Mouse (Mus musculus) embryonic stem cell, embryonic (primary cell): ENCODE data around the gene Slc38a9.
"Not testable (repeated sequence)": the region's sequence is repeated elsewhere in the genome, so short reads cannot be mapped to it uniquely, and the experiment has no call there.

Experiments used
- CTCF ChIA-PET, 4 experiments: fragments of 300-600 bp in 2 of 4; fragments of 350-600 bp in 2 of 4; sonication (Branson Sonifier 250); formaldehyde crosslinking; loops; one replicate each; lab custom pipeline; 2022; ENCODE audit warnings: inconsistent platforms in 2 of 4; lab: Charles Lee
- POLR2A ChIA-PET, 4 experiments: fragments of 300-600 bp in 2 of 4; fragments of 350-600 bp in 2 of 4; sonication (Branson Sonifier 250); formaldehyde crosslinking; loops; one replicate each; lab custom pipeline; 2022; ENCODE audit warnings: antibody characterized with exemption in 4 of 4, inconsistent platforms in 1 of 4; lab: Charles Lee

The Slc38a9 gene

GRCm38 (mm10) chr13:112671708-112672107, 11.2 kb downstream of the Slc38a9 start:
- ChIA-PET CTCF (interaction anchor here in 1 of 4 experiments (0.9 to 1.2 kb wide), 2 partner anchors 298 to 366 kb away, joined by 3 to 4 read pairs; no protein-coding TSS in a partner anchor), POLR2A (no interaction called here)

DNA sequence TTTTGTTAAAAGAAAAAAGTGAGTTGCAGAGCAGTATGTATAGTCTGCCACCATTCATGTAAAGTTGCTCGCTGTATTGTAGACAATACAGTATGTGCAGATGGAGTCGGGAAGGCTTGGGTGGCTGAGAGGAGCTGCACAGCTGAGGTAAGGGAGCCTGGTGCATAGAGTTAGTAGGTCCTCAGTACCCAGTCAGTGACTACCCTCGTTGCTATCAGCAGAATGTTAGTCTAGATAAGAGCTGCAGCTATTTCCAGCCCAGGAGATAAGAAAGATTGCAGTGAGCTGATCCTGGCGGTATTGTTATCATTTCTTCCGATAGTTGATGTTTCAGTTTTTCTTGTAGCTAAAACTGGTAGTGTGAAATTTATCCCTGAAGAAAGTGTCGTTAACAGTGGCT, 12.2 kb downstream of the Slc38a9 start:
- CTCF ChIA-PET = interaction anchor here (0.6 to 2.7 kb wide), 10 partner anchors 168 to 365 kb away, joined by 3 to 32 read pairs (median 6); partner anchors contain the start of gene Cdc20b (in 1 of the 4)
- POLR2A ChIA-PET = interaction anchor here in 3 of 4 experiments (0.6 to 1.3 kb wide), 5 partner anchors 9 to 254 kb away, joined by 3 to 5 read pairs (median 3); partner anchors contain the start of gene Slc38a9 (in 1 of the 3)

DNA sequence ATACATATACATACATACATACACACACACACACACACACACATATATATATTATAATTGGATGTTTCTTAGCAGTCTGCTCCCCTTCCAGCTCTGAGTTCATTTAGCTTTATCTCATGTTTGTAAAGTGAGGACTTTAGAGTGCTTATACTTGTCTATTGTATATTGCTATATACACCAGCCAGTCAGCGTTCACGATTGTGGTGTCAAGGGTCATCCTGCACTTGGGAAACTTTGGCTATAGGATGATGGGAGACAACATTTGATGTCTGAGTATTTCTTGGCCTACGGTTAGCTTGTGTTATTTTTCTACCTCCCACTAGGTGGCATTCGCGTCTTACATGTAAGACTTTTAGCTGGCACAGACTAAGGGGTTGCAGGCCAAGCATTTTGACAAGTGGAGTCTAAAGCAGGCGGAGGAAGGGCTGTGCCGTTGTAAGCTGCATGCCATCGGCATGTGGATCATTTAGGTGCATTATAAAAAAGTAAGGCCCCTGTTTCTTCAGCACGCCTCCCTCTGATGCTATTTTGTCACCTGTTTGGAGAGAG, 13.4 kb downstream of the Slc38a9 start:
- ChIA-PET POLR2A (interaction anchor here (0.6 to 1.9 kb wide), 13 partner anchors 14 to 362 kb away, joined by 3 to 6 read pairs (median 4); partner anchors contain the start of gene Slc38a9 (in 1 of the 4)), CTCF (interaction anchor here (0.6 to 2.7 kb wide), 59 partner anchors 9 to 583 kb away, joined by 3 to 32 read pairs (median 4); partner anchors contain the start of genes Cdc20b (in 1 of the 4), Dhx29 (in 1 of the 4), Gpx8 (in 1 of the 4) and Mcidas (in 1 of the 4))

- CTCF ChIA-PET = interaction anchor here (0.6 to 1.2 kb wide), 15 partner anchors 13 to 490 kb away, joined by 3 to 6 read pairs (median 3); no protein-coding TSS in a partner anchor
- POLR2A ChIA-PET = interaction anchor here in 2 of 4 experiments (0.8 to 1.4 kb wide), 6 partner anchors 12 to 178 kb away, joined by 3 to 6 read pairs (median 4); partner anchors contain the start of genes Plpp1 (in 1 of the 2) and Slc38a9 (in 1 of the 2)
Observed at GRCm38 (mm10) chr13:112678154-112678553, 17.6 kb downstream of the Slc38a9 start.

GRCm38 (mm10) chr13:112683312-112683711, 22.8 kb downstream of the Slc38a9 start:
- CTCF ChIA-PET = interaction anchor here in 1 of 4 experiments (0.7 kb wide), 1 partner anchor 9 kb away, joined by 3 read pairs; no protein-coding TSS in a partner anchor
- POLR2A ChIA-PET = interaction anchor here in 1 of 4 experiments (0.6 kb wide), 1 partner anchor 79 kb away, joined by 3 read pairs; no protein-coding TSS in a partner anchor

DNA sequence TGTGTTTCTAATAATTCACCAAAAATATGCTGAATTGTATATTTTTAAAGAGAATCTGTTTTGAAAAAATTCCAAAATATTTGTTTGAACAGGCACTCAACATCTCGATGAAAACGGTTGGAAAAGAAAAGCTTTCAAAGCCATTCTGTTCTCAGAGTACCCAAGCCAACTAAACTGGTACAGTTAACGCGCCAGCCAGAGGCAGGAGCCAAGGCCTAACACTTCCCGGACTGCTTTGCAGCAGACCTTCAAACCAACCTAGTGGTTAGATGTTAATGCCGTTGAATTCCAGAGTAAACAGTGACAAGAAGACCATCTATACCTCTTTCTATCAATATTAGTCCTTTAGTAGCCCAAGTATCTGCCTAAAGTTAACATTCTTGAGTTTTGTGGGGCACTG, 23.4 kb downstream of the Slc38a9 start:
- POLR2A ChIA-PET = no interaction called here
- CTCF ChIA-PET = no interaction called here

DNA sequence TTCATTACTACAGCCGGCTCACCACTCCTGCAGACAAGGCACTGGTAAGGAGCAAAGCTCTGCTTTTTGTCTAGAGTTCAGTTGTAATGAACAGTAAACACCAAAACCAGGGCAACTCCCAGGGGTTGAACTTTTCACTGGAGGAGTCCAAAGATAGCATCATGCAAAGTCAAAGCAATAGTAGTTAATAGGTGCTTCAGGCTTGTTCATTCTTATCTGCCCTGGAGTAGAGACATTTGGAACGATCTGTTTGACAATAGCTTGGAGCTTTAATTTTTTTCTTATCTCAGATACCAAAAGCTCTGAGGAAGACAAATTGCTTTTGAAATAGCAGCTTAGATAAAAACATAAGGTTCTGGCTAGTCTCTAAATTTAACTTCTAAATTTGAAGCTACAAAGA, 25.6 kb downstream of the Slc38a9 start:
- ChIA-PET POLR2A (interaction anchor here in 2 of 4 experiments (0.6 kb wide), 2 partner anchors 61 to 69 kb away, joined by 3 to 4 read pairs; no protein-coding TSS in a partner anchor), CTCF (no interaction called here)

DNA sequence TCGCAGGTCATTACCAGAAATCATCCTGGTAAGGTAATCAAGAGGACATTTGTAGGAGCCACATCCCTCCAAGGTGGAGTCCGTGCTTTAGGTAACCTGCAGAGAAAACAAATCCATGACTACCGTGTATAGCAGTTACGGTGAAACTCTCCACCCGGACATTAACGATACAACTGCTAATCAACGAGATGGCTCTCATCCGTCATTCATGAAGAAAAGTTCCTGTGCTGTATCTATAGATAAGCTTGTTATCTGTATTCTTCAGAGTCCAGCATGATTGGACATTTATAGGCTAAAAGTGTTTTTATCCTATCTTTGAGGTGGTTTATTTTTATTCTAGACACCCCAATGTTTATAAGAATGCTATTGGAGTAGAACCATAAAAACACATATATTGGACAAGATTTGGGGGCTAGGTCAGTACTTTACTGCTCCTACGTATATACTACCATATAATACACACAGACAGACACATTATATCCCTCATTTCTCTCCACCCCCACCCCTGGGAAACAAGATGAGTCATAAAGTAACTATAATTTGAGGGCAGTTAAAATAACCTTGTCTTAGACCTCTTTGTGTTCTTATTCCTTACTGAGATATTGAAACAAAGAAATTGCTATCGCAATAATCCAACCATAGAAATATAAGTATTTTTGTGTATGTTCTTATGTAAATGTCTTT, 32.5 kb downstream of the Slc38a9 start:
- ChIA-PET POLR2A (no interaction called here), CTCF (no interaction called here)

GRCm38 (mm10) chr13:112695526-112696240, 35.1 kb downstream of the Slc38a9 start:
- ChIA-PET POLR2A (no interaction called here), CTCF (interaction anchor here in 1 of 4 experiments (1.4 kb wide), 1 partner anchor 18 kb away, joined by 3 read pairs; no protein-coding TSS in a partner anchor)

DNA sequence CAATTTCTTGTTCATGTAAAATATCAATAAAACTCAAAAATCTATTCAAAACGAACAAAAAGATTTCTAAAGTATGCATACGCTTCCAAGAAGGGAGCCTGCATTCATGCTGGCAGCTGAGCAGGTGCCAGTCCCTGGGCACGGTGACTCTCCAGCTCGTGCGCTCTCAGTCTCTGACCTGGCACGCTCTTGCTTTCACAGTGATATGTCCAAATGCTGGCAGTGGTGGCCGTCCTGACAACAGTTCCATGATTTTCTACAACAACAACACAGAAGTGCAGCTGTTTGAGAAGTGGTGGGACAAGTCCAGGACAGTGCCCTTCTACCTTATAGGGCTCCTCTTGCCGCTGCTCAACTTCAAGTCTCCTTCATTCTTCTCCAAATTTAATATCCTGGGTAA, 40.7 kb downstream of the Slc38a9 start:
- CTCF ChIA-PET = no interaction called here
- POLR2A ChIA-PET = interaction anchor here in 1 of 4 experiments (1.1 kb wide), 1 partner anchor 117 kb away, joined by 3 read pairs; no protein-coding TSS in a partner anchor

DNA sequence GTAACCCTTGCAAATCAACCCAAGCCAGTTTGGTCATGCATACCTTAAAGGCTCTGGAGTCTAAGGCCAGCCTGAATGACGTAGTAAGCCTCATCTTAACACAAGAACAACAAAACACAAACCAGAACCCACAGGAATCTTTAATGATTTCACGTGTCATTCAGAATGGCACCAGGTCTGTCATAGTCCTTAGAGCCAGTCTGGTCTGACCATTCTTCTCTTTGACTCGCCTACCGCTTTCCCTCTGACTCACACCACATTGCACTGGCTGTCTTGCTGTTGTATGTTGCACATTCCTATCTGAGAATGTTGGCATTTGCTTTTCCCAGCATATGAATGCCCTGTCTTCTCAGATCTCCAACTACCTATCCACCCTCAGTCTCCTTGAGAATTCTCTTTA, 45.8 kb downstream of the Slc38a9 start:
- ChIA-PET CTCF (no interaction called here), POLR2A (no interaction called here)

DNA sequence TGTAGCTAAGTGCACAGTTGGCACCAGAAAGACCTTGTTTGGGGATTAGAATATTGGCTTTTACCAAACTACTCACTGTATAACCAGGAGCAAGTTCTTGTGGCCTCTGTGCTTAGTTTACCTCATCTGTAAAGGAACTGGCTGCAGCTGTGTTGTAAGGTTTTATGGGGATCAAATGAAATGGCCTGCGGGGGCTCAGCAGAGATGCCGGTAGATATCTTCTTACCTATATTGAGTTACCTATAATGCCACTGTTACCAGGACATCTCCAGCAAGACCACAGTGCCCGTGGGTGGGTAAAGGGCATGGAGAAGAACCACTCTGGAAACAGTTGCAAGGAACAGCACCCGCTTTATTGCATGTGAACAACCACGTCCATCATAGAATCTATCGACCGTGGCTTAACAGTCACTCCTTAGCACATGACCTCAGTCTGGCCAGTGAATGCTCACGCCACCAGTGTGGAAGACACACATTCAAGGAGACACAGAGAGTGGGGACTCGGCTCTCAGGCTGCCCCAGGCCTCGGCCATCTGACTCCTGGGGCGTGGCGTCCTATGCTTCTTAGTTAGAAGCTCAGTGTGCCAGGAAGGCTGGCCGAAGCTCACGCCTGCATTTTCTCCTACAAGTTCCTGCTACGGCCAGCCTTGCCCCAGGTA, 59.7 kb downstream of the Slc38a9 start:
- POLR2A ChIA-PET = interaction anchor here in 2 of 4 experiments (0.6 to 1.5 kb wide), 2 partner anchors 32 to 134 kb away, joined by 3 read pairs; no protein-coding TSS in a partner anchor
- CTCF ChIA-PET = interaction anchor here in 1 of 4 experiments (0.6 kb wide), 1 partner anchor 947 kb away, joined by 4 read pairs; no protein-coding TSS in a partner anchor

DNA sequence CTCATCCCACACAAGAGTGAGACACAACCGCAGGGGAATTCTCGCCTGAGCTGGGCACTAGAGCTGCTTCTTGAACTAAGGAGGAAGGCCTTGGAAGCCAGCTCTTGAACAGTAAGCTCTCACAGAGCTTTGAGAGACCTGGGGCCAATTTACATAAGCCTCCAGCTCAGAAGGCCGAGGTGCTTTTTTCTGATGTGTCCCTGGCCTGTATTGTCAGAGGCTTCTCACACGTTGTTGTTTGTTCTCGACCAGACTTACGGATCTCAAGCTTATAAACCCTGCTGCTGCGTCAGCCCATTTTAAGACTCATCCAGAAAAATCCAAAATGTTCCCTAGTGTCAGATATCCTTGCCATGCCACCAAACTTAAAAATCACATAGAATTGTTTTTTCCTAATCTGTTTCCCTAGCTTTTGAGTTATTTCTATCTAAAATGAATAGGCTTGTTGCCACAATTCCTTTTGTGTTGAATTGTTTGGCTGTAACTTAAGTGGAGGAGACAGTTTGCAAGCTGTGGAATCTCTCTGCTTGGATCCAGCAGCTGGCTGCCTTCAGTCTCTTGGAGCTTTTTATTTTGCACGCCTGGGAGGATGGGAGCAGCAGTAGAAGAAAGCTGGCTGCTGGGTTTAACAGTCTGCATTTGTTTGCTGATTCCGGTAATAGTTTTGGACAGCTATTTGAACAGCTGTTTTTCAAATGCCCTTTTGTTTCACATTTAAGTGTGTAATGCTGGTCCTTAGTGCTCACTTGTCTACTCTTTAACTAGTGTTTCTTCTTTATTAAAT, 61.6 kb downstream of the Slc38a9 start:
- ChIA-PET POLR2A (interaction anchor here in 3 of 4 experiments (0.6 to 1.4 kb wide), 5 partner anchors 31 to 207 kb away, joined by 3 to 8 read pairs (median 3); partner anchors contain the start of gene Plpp1 (in 2 of the 3)), CTCF (interaction anchor here in 1 of 4 experiments (1.1 kb wide), 1 partner anchor 618 kb away, joined by 3 read pairs; no protein-coding TSS in a partner anchor)

- CTCF ChIA-PET, POLR2A ChIA-PET: not testable (repeated sequence)
Observed at GRCm38 (mm10) chr13:112724260-112724659, 63.7 kb downstream of the Slc38a9 start.

DNA sequence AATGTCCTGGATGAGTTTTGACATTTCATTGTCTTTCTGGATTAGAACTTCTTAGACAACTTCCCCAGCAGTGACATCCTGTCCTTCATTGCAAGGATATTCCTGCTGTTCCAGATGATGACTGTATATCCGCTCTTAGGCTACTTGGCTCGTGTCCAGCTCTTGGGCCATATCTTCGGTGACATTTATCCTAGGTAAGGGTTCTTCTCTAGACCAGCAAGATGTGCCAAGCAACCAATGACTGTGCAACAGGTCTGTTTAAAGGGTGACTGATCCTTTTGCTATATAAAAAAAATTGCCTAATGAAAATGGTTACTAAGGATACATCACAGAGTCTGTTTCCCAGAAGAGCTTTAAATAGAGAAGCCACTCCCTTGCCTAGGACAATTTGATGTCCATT, 65.5 kb downstream of the Slc38a9 start:
- POLR2A ChIA-PET = interaction anchor here in 1 of 4 experiments (0.8 kb wide), 1 partner anchor 83 kb away, joined by 3 read pairs; no protein-coding TSS in a partner anchor
- CTCF ChIA-PET = no interaction called here

DNA sequence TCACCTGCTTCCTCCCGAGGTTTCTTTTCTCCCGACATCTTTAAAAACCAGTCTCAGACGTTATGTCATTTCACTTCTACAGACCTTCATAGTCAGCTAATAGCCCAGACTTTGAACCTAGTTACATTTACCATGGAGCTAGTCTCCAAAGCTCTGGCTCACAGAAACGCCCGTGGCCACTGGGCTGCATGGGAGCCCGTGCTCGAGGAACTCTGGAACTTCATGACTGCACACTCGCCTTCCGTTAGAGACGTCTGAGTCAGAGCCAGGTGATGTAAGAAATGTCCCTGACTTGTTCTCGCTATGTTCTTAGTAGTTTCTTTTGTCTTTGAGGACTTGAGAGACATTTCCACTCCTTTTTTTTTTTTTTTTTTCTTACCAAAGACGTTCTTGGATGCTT, 72.8 kb downstream of the Slc38a9 start:
- CTCF ChIA-PET = no interaction called here
- POLR2A ChIA-PET = interaction anchor here in 2 of 4 experiments (0.7 to 1.4 kb wide), 3 partner anchors 20 to 68 kb away, joined by 3 to 4 read pairs (median 4); no protein-coding TSS in a partner anchor
